ENCODE assay signal across 30 mouse cellular contexts in genomic region chr11:65055596-65055995, GRCm38 (mm10).
DNase-seq lines count a peak whose midpoint lies in the region; ATAC-seq and TF ChIP-seq lines count a peak whose summit lies in the region.
"Had no signal": no experiment of that assay in that cellular context is flagged by ENCODE, and none has a peak within 500 bp of the region (broad histone marks: within the 10 kb centered on the region; RNA-seq: fewer than 3 reads in every experiment).

No protein-coding gene starts in this region.

- H3K4me3 ChIP-seq in heart, embryonic 12.5 days, result no peak overlapping the region
- no peak overlapping the region for H3K4me3 ChIP-seq in heart, adult 2 months
- peak overlapping the region; percentile 59 for H3K4me3 ChIP-seq in megakaryocyte, embryonic 14.5 days (replicated peaks)
- no peak overlapping the region for H3K4me3 ChIP-seq in heart, postnatal 0 days (ENCODE audit: low read depth, low read length)
- H3K4me3 ChIP-seq in liver, embryonic 12.5 days, result no peak overlapping the region
- H3K4me3 ChIP-seq: embryonic facial prominence, embryonic 12.5 days; forebrain, embryonic 10.5 days; forebrain, embryonic 15.5 days; limb, embryonic 12.5 days; neural tube, embryonic 13.5 days had no signal

- no peaks in the 10 kb centered on the region for H3K9me3 ChIP-seq in heart, embryonic 12.5 days (replicated peaks)
- no peaks in the 10 kb centered on the region for H3K9me3 ChIP-seq in megakaryocyte, embryonic 14.5 days
- H3K9me3 ChIP-seq in heart, postnatal 0 days (replicated peaks; ENCODE audit: control insufficient read depth, low read length), result no peaks in the 10 kb centered on the region
- H3K9me3 ChIP-seq in liver, embryonic 12.5 days (replicated peaks), result no peaks in the 10 kb centered on the region
- H3K9me3 ChIP-seq: embryonic facial prominence, embryonic 12.5 days; forebrain, embryonic 10.5 days; forebrain, embryonic 15.5 days; G1E; limb, embryonic 12.5 days; neural tube, embryonic 13.5 days had no signal

- H3K4me1 ChIP-seq in heart, embryonic 12.5 days (replicated peaks), result peaks cover 34% of the 10 kb centered on the region
- H3K4me1 ChIP-seq in heart, adult 2 months (ENCODE audit: control insufficient read depth, insufficient read depth, low read length), result no peaks in the 10 kb centered on the region
- H3K4me1 ChIP-seq in megakaryocyte, embryonic 14.5 days, result peaks cover 23% of the 10 kb centered on the region
- H3K4me1 ChIP-seq in heart, postnatal 0 days (ENCODE audit: control insufficient read depth, insufficient read depth), result peaks cover 18% of the 10 kb centered on the region
- 0 out of 2 replicates have a peak, but pooled peaks cover 2% of the 10 kb centered on the region for H3K4me1 ChIP-seq in liver, embryonic 12.5 days
- H3K4me1 ChIP-seq: forebrain, embryonic 15.5 days had no signal

- peak overlapping the region; percentile 45; the same call in 1 of the 2 replicates for H3K27ac ChIP-seq in heart, embryonic 12.5 days (ENCODE audit: poor library complexity, severe bottlenecking)
- no peak overlapping the region for H3K27ac ChIP-seq in heart, adult 2 months
- H3K27ac ChIP-seq in heart, postnatal 0 days (ENCODE audit: low read depth), result no peak overlapping the region
- H3K27ac ChIP-seq in liver, embryonic 12.5 days, result no peak overlapping the region
- H3K27ac ChIP-seq: embryonic facial prominence, embryonic 12.5 days; forebrain, embryonic 10.5 days; forebrain, embryonic 15.5 days; hindbrain, embryonic 14.5 days; limb, embryonic 12.5 days; macrophage; neural tube, embryonic 13.5 days; stomach, postnatal 0 days had no signal

- ATAC-seq in heart, embryonic 12.5 days (ENCODE audit: insufficient number of reproducible peaks, low FRiP score), result peak; percentile 18; the same call in 1 of the 2 replicates
- ATAC-seq in megakaryocyte, adult 5-6 weeks (ENCODE audit: poor library complexity, severe bottlenecking), result no peak
- peak; percentile 65; the same call in 1 of the 2 replicates for ATAC-seq in heart, postnatal 0 days (ENCODE audit: insufficient read depth, low read depth)
- no peak for ATAC-seq in liver, embryonic 12.5 days
- ATAC-seq: forebrain, embryonic 15.5 days; intestine, postnatal 0 days; liver, postnatal 0 days; midbrain, embryonic 16.5 days had no signal

- no peak overlapping the region for H3K9ac ChIP-seq in heart, embryonic 12.5 days
- H3K9ac ChIP-seq in heart, adult 2 months (ENCODE audit: low read depth, low read length), result no peak overlapping the region
- no peak overlapping the region for H3K9ac ChIP-seq in heart, postnatal 0 days (replicated peaks; ENCODE audit: low read depth, low read length)
- H3K9ac ChIP-seq in liver, embryonic 12.5 days, result no peak overlapping the region
- H3K9ac ChIP-seq: embryonic facial prominence, embryonic 12.5 days; forebrain, embryonic 15.5 days; hindbrain, embryonic 14.5 days; limb, embryonic 12.5 days; liver, postnatal 0 days; neural tube, embryonic 13.5 days had no signal

- no peak for TF ChIP-seq POLR2A in heart, adult 2 months (IDR thresholded peaks at IDR 0.05; ENCODE audit: insufficient read depth, low read depth, low read length)

- no peaks in the 10 kb centered on the region for H3K27me3 ChIP-seq in heart, embryonic 12.5 days (replicated peaks)
- no peaks in the 10 kb centered on the region for H3K27me3 ChIP-seq in heart, adult 2 months (ENCODE audit: control insufficient read depth, insufficient read depth, low read length)
- peaks cover 23% of the 10 kb centered on the region for H3K27me3 ChIP-seq in megakaryocyte, embryonic 14.5 days (replicated peaks)
- H3K27me3 ChIP-seq in heart, postnatal 0 days (ENCODE audit: control insufficient read depth, insufficient read depth, low read length), result no peaks in the 10 kb centered on the region
- no peaks in the 10 kb centered on the region for H3K27me3 ChIP-seq in liver, embryonic 12.5 days (replicated peaks)
- H3K27me3 ChIP-seq: embryonic facial prominence, embryonic 12.5 days; forebrain, embryonic 15.5 days; limb, embryonic 12.5 days; neural tube, embryonic 13.5 days had no signal

- TF ChIP-seq EP300 in heart, adult 2 months (IDR thresholded peaks at IDR 0.05; ENCODE audit: insufficient read depth, low read depth, low read length), result no peak
- TF ChIP-seq EP300 in heart, postnatal 0 days (IDR thresholded peaks at IDR 0.05; ENCODE audit: low read depth), result no peak

- no peak for DNase-seq in heart, adult 2 months
- peak; percentile 25 for DNase-seq in heart, postnatal 0 days (ENCODE audit: low spot score)
- DNase-seq in liver, result no peak
- DNase-seq: cerebellum, adult 8-10 months; cerebellum, postnatal 25 days; gastrocnemius, postnatal 25 days; kidney, adult 9 months; kidney, postnatal 25 days; liver, postnatal 0 days; lung, postnatal 10 days; right cerebral cortex, postnatal 4 days; thymus, adult 18-20 months; thymus, postnatal 25 days had no signal

- H3K79me2 ChIP-seq in heart, adult 2 months (replicated peaks; ENCODE audit: control insufficient read depth, insufficient read depth, low read length), result no peaks in the 10 kb centered on the region

- H3K36me3 ChIP-seq in heart, embryonic 12.5 days, result peaks cover 8% of the 10 kb centered on the region; the same call in 1 of the 2 replicates
- H3K36me3 ChIP-seq in heart, adult 2 months (ENCODE audit: control insufficient read depth, insufficient read depth, low read length), result no peaks in the 10 kb centered on the region
- H3K36me3 ChIP-seq in megakaryocyte, embryonic 14.5 days (replicated peaks; ENCODE audit: low read length), result no peaks in the 10 kb centered on the region
- peaks cover 10% of the 10 kb centered on the region; the same call in 1 of the 2 replicates for H3K36me3 ChIP-seq in heart, postnatal 0 days (replicated peaks; ENCODE audit: control insufficient read depth, insufficient read depth, low read length)
- H3K36me3 ChIP-seq in liver, embryonic 12.5 days, result no peaks in the 10 kb centered on the region
- H3K36me3 ChIP-seq: embryonic facial prominence, embryonic 12.5 days; forebrain, embryonic 10.5 days; forebrain, embryonic 15.5 days; G1E; limb, embryonic 12.5 days; neural tube, embryonic 13.5 days had no signal

- no peak for TF ChIP-seq CTCF in heart, adult 2 months (IDR thresholded peaks at IDR 0.05)
- no peak for TF ChIP-seq CTCF in heart, postnatal 0 days (IDR thresholded peaks at IDR 0.05; ENCODE audit: low read depth)

- WGBS in heart, embryonic 12.5 days, result 11% methylated on average over 7 of the region's 7 CpGs
- WGBS in heart, adult 2 months, result 42% methylated on average over 7 of the region's 7 CpGs
- WGBS in heart, postnatal 0 days, result 23% methylated on average over 7 of the region's 7 CpGs
- WGBS in liver, embryonic 12.5 days (ENCODE audit: insufficient replicate concordance), result 18% methylated on average over 7 of the region's 7 CpGs

- peak overlapping the region; percentile 27 for H3K4me2 ChIP-seq in heart, embryonic 12.5 days
- no peak overlapping the region for H3K4me2 ChIP-seq in heart, postnatal 0 days (ENCODE audit: low read depth, low read length)
- H3K4me2 ChIP-seq in liver, embryonic 12.5 days, result no peak overlapping the region
- H3K4me2 ChIP-seq: embryonic facial prominence, embryonic 12.5 days; forebrain, embryonic 15.5 days; hindbrain, embryonic 14.5 days; limb, embryonic 12.5 days; liver, embryonic 11.5 days; midbrain, embryonic 11.5 days; neural tube, embryonic 13.5 days had no signal

- intact Hi-C loops in heart, adult 2 months (cut with DNase I), result no loop called here

Comparison
In these comparisons a context has a peak if more than half of its experiments do, and no peak if none do; other contexts are left out.
1. ATAC-seq: peak in heart, embryonic 12.5 days (single experiment) and heart, postnatal 0 days (single experiment); none in megakaryocyte, adult 5-6 weeks (single experiment) and liver, embryonic 12.5 days (single experiment).